Mouse (Mus musculus): ENCODE results near the gene Son. TPM values are rescaled to one million over a fixed set of nuclear protein-coding genes. Genes with fewer than 3 reads are reported as not detected.
A peak's percentile ranks its signal among the peaks of the same experiment; 100 is the strongest.

Gene Son
- polyA plus RNA-seq, 1 experiment from 2014 or later, result 128 TPM

GRCm38 (mm10) chr16:91618511-91619501, 28.5 kb upstream of the Son start, which contains the start of gene Dnajc28:
TSS of gene Dnajc28 (minus strand) at chr16:91619026.
- Histone ChIP-seq H3K27ac (peak within 1 kb of the TSS; percentile 57), H3K4me3 (peak within 1 kb of the TSS; percentile 74), H3K27me3 (replicated peaks) (no peaks in the 10 kb centered on the region), H3K4me1 (peaks cover 6% of the 10 kb centered on the region; the same call in 1 of the 2 replicates), H3K9ac (peak within 1 kb of the TSS; percentile 50), H3K36me3 (replicated peaks) (peaks cover 18% of the 10 kb centered on the region), H3K9me3 (no peaks in the 10 kb centered on the region), H3K4me2 (peak within 1 kb of the TSS; percentile 53)
- ATAC-seq (replicated peaks), result peak; percentile 95
- 10% methylated on average over 39 of the region's 39 CpGs for WGBS

- H3K4me1 ChIP-seq, result peaks cover 6% of the 10 kb centered on the region; the same call in 1 of the 2 replicates
These were observed 27.1 kb upstream of the Son start for GRCm38 (mm10) chr16:91620185-91620584.

GRCm38 (mm10) chr16:91620991-91621390, 26.3 kb upstream of the Son start:
- no peak overlapping the region for H3K4me2 ChIP-seq
- no peaks in the 10 kb centered on the region for H3K27me3 ChIP-seq (replicated peaks)
- no peaks in the 10 kb centered on the region for H3K9me3 ChIP-seq
- no peak for ATAC-seq (replicated peaks)
- no peak overlapping the region for H3K27ac ChIP-seq
- H3K4me1 ChIP-seq, result peaks cover 6% of the 10 kb centered on the region; the same call in 1 of the 2 replicates
- H3K9ac ChIP-seq, result no peak overlapping the region
- peaks cover 26% of the 10 kb centered on the region for H3K36me3 ChIP-seq (replicated peaks)
- 95% methylated on average over 11 of the region's 11 CpGs for WGBS
- no peak overlapping the region for H3K4me3 ChIP-seq

More at GRCm38 (mm10) chr16:91620185-91620584, 27.1 kb upstream of the Son start:
- Histone ChIP-seq H3K9me3 (no peaks in the 10 kb centered on the region), H3K27me3 (replicated peaks) (no peaks in the 10 kb centered on the region), H3K36me3 (replicated peaks) (peaks cover 24% of the 10 kb centered on the region), H3K9ac (no peak overlapping the region), H3K4me2 (no peak overlapping the region), H3K27ac (no peak overlapping the region), H3K4me3 (no peak overlapping the region)
- 94% methylated on average over 5 of the region's 5 CpGs for WGBS
- ATAC-seq (replicated peaks), result no peak

GRCm38 (mm10) chr16:91623074-91623473, 24.2 kb upstream of the Son start:
- H3K27me3 ChIP-seq (replicated peaks), result no peaks in the 10 kb centered on the region
- no peak overlapping the region for H3K9ac ChIP-seq

GRCm38 (mm10) chr16:91627831-91628230, 19.5 kb upstream of the Son start:
- 89% methylated on average over 7 of the region's 7 CpGs for WGBS
- no peak overlapping the region for H3K4me2 ChIP-seq
- no peak overlapping the region for H3K27ac ChIP-seq
- no peaks in the 10 kb centered on the region for H3K27me3 ChIP-seq (replicated peaks)
- H3K4me1 ChIP-seq, result no peaks in the 10 kb centered on the region
- H3K4me3 ChIP-seq, result no peak overlapping the region
- H3K9ac ChIP-seq, result no peak overlapping the region
- no peak for ATAC-seq (replicated peaks)
- peaks cover 42% of the 10 kb centered on the region for H3K36me3 ChIP-seq (replicated peaks)
- H3K9me3 ChIP-seq, result no peaks in the 10 kb centered on the region

More at GRCm38 (mm10) chr16:91623074-91623473, 24.2 kb upstream of the Son start:
- Histone ChIP-seq H3K4me3 (no peak overlapping the region), H3K4me1 (peaks cover 3% of the 10 kb centered on the region; the same call in 1 of the 2 replicates), H3K27ac (no peak overlapping the region), H3K9me3 (no peaks in the 10 kb centered on the region), H3K36me3 (replicated peaks) (peaks cover 35% of the 10 kb centered on the region), H3K4me2 (no peak overlapping the region)
- WGBS, result 96% methylated on average over 9 of the region's 9 CpGs
- ATAC-seq (replicated peaks), result no peak

GRCm38 (mm10) chr16:91628673-91629072, 18.6 kb upstream of the Son start:
- Histone ChIP-seq H3K4me3 (no peak overlapping the region), H3K9ac (no peak overlapping the region), H3K27ac (no peak overlapping the region), H3K4me1 (no peaks in the 10 kb centered on the region), H3K9me3 (no peaks in the 10 kb centered on the region), H3K36me3 (replicated peaks) (peaks cover 43% of the 10 kb centered on the region), H3K4me2 (no peak overlapping the region), H3K27me3 (replicated peaks) (no peaks in the 10 kb centered on the region)
- ATAC-seq (replicated peaks), result no peak
- 95% methylated on average over 3 of the region's 3 CpGs for WGBS

- no peaks in the 10 kb centered on the region for H3K27me3 ChIP-seq (replicated peaks)
- ATAC-seq (replicated peaks), result no peak
- H3K4me2 ChIP-seq, result no peak overlapping the region
- peaks cover 44% of the 10 kb centered on the region for H3K36me3 ChIP-seq (replicated peaks)
- H3K4me3 ChIP-seq, result no peak overlapping the region
- H3K9ac ChIP-seq, result no peak overlapping the region
- no peaks in the 10 kb centered on the region for H3K4me1 ChIP-seq
- no peak overlapping the region for H3K27ac ChIP-seq
- no peaks in the 10 kb centered on the region for H3K9me3 ChIP-seq
- 88% methylated on average over 4 of the region's 4 CpGs for WGBS
These were observed 17.6 kb upstream of the Son start for GRCm38 (mm10) chr16:91629749-91630148.

- H3K36me3 ChIP-seq (replicated peaks), result peaks cover 45% of the 10 kb centered on the region
These were observed 16.7 kb upstream of the Son start for GRCm38 (mm10) chr16:91630584-91630983.

GRCm38 (mm10) chr16:91632439-91632838, 14.9 kb upstream of the Son start:
- 85% methylated on average over 5 of the region's 5 CpGs for WGBS
- Histone ChIP-seq H3K36me3 (replicated peaks) (peaks cover 51% of the 10 kb centered on the region), H3K9ac (no peak overlapping the region), H3K4me2 (no peak overlapping the region), H3K27me3 (replicated peaks) (no peaks in the 10 kb centered on the region), H3K4me1 (no peaks in the 10 kb centered on the region), H3K27ac (no peak overlapping the region), H3K4me3 (no peak overlapping the region), H3K9me3 (no peaks in the 10 kb centered on the region)
- no peak for ATAC-seq (replicated peaks)

More at GRCm38 (mm10) chr16:91630584-91630983, 16.7 kb upstream of the Son start:
- Histone ChIP-seq H3K9ac (no peak overlapping the region), H3K4me3 (no peak overlapping the region), H3K27me3 (replicated peaks) (no peaks in the 10 kb centered on the region), H3K27ac (no peak overlapping the region), H3K9me3 (no peaks in the 10 kb centered on the region), H3K4me2 (no peak overlapping the region), H3K4me1 (no peaks in the 10 kb centered on the region)
- 53% methylated on average over 1 of the region's 1 CpGs for WGBS
- no peak for ATAC-seq (replicated peaks)

GRCm38 (mm10) chr16:91632940-91633339, 14.4 kb upstream of the Son start:
- H3K36me3 ChIP-seq (replicated peaks), result peaks cover 56% of the 10 kb centered on the region
- no peak overlapping the region for H3K27ac ChIP-seq
- no peaks in the 10 kb centered on the region for H3K4me1 ChIP-seq
- 94% methylated on average over 7 of the region's 7 CpGs for WGBS
- H3K4me2 ChIP-seq, result no peak overlapping the region
- no peaks in the 10 kb centered on the region for H3K9me3 ChIP-seq
- H3K4me3 ChIP-seq, result no peak overlapping the region
- H3K9ac ChIP-seq, result no peak overlapping the region
- ATAC-seq (replicated peaks), result no peak
- H3K27me3 ChIP-seq (replicated peaks), result no peaks in the 10 kb centered on the region

GRCm38 (mm10) chr16:91633641-91634040, 13.7 kb upstream of the Son start:
- no peaks in the 10 kb centered on the region for H3K9me3 ChIP-seq
- H3K9ac ChIP-seq, result no peak overlapping the region
- H3K4me3 ChIP-seq, result no peak overlapping the region
- peaks cover 56% of the 10 kb centered on the region for H3K36me3 ChIP-seq (replicated peaks)
- no peaks in the 10 kb centered on the region for H3K4me1 ChIP-seq
- ATAC-seq (replicated peaks), result no peak
- H3K27me3 ChIP-seq (replicated peaks), result no peaks in the 10 kb centered on the region
- no peak overlapping the region for H3K27ac ChIP-seq
- no peak overlapping the region for H3K4me2 ChIP-seq
- 91% methylated on average over 12 of the region's 12 CpGs for WGBS

GRCm38 (mm10) chr16:91639161-91639560, 8.1 kb upstream of the Son start:
- no peak overlapping the region for H3K4me2 ChIP-seq
- H3K27me3 ChIP-seq (replicated peaks), result no peaks in the 10 kb centered on the region
- H3K9me3 ChIP-seq, result no peaks in the 10 kb centered on the region
- no peaks in the 10 kb centered on the region for H3K4me1 ChIP-seq
- H3K4me3 ChIP-seq, result no peak overlapping the region
- H3K9ac ChIP-seq, result no peak overlapping the region
- 96% methylated on average over 5 of the region's 5 CpGs for WGBS
- no peak for ATAC-seq (replicated peaks)
- peaks cover 48% of the 10 kb centered on the region for H3K36me3 ChIP-seq (replicated peaks)
- H3K27ac ChIP-seq, result no peak overlapping the region
